Mouse (Mus musculus): ENCODE results near the gene Clec4n. TPM values are rescaled to one million over a fixed set of nuclear protein-coding genes. Genes with fewer than 3 reads are reported as not detected.

The Clec4n gene
- 10 to 100 TPM in 1 of 2 experiments, 1 to 10 TPM in 1; 1.3 to 14.6 TPM for polyA plus RNA-seq (2017; shearing (Covaris generic))

DNA sequence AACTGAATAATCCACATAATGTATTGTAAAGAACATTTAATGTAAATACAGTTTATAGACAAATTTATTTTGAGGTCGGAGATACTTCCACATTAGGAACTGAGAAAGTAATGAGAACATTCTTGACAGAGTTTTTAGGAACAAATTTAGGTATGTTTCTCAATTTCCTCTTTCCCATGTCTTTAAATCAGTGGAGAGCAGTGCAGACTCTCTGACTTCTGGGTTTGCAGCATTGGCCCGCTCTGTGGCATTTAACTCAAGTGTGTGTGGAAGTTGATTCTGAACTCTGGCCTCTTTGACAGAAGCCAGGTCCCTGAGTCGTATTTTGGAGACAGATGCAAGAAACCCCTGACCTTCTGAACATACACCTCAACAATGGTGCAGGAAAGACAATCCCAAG lies at the start of gene Clec4n:
TSS of gene Clec4n (plus strand) at position 200 of the 400 bp plus-strand sequence.

DNA sequence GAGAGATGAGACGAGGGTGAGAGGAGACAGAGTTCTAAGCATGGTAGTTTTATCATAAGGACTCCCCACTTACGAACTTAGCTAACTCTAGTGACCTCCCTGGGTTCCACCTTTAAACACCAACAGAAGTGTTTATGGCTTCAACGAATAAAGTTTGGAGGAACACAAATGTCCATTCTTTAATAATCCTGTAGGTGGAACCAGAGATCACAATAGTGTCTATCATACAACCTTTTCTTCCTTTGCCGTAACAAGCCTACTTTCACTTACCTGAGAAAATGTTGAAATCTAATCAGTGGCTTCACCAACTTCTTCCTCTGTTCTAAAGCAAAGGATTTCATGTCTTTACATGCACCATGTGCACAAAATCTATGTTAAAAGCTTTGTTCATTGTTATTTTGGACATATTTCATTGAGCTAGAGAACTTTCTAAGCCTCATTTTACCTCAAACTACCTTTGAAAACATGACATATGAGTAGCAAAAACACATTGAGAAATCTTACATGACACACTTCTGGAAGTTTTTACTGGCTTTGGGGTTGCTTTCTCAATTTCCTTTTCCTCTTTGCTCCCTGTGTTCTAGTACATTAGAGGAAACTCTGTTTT lies 32.0 kb downstream of the Clec4n start, which contains the start of gene Clec4d:
TSS of gene Clec4d (plus strand) at position 557 of the 607 bp plus-strand sequence.

DNA sequence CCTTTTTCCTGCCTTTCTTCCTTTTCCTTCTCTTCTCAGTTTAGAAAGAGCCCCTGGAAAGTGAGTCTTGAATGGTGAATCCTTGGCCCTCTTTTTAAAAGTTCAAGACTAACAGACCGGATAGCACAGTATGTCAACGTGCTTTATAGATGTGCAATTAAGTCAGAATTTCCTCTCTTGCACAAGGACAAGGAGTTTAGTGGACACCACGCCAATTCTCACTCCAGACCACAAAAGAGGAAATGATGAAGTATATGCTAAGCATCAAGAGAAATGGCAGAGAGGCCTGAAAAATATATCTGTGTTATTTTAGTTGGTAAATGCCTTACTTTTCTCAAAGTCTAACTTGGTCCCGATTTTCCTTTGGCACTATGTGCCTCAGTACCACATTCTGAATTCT lies 60.1 kb downstream of the Clec4n start, which contains the start of gene Clec4e:
TSS of gene Clec4e (minus strand) at position 118 of the 400 bp plus-strand sequence.

Other genes starting within 250 kb of the Clec4n start
- not detected for gene Clec4a4, start 239.5 kb upstream of the Clec4n start, polyA plus RNA-seq (2017; shearing (Covaris generic))
- under 1 TPM in 1 of 2 experiments, not detected in 1; 0.66 TPM for gene Clec4b1, start 179.9 kb upstream of the Clec4n start, polyA plus RNA-seq (2017; shearing (Covaris generic))
- gene Clec4a2, start 123.4 kb upstream of the Clec4n start, polyA plus RNA-seq (2017; shearing (Covaris generic)), result 1 to 10 TPM in 1 of 2 experiments, under 1 TPM in 1; 0.57 to 1.8 TPM
- not detected for gene Clec4b2, start 57.0 kb upstream of the Clec4n start, polyA plus RNA-seq (2017; shearing (Covaris generic))
- not detected for gene Clec4d, start 32.3 kb downstream of the Clec4n start, polyA plus RNA-seq (2017; shearing (Covaris generic))
- under 1 TPM in 1 of 2 experiments, not detected in 1; 0.72 TPM for gene Clec4e, start 60.0 kb downstream of the Clec4n start, polyA plus RNA-seq (2017; shearing (Covaris generic))
- gene Vmn2r19, start 78.5 kb downstream of the Clec4n start, polyA plus RNA-seq (2017; shearing (Covaris generic)), result under 1 TPM in 1 of 2 experiments, not detected in 1; 0.12 TPM
- gene Vmn2r20, start 188.3 kb downstream of the Clec4n start, polyA plus RNA-seq (2017; shearing (Covaris generic)), result under 1 TPM; 0.01 to 0.16 TPM